Mouse (Mus musculus): ENCODE results near the gene Fchsd2. TPM values are rescaled to one million over a fixed set of nuclear protein-coding genes. Genes with fewer than 3 reads are reported as not detected.

Fchsd2 gene
- polyA plus RNA-seq, 3 experiments from 2014 or later: 29.3 to 53.7 (median 41.9) TPM

DNA sequence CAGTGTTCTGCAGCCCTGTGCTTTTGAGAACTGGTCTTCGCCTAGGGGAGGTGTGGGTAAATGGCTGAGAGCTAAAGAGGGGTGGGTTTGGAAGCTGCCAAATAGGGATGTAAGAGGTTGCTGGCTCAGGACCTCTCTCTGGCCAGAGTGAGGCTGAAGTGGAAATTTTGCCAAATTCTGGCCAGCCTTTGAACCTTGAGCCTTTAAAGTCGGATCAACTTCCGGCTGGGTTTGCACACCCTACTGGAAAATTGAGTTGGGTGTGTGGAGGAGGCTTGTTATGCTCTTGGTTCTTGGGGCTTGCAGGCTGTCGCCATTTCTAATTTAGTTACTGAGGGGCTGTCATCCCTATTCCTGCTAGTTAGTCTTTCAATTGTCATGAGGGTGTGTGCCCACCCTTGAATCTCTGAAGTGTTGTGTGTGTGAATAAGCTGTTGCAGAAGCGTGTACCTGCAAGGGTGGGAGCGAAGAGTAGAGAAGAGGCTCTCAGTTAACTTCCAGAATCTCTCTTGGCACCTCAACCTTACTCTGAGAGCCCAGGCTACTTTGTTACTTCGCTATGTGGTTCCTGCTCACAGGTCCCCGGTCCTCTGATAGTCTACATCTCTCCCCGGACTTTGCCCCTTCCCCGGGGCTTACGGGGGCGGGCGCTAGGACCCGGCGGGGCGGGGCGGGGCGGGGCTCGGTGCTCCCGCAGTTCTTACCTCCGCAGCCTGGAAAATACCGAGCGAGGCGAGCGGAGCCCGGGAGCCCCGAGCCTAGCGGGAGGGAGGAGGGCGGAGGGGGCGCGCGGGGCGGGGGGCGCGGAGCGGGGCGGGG is 227.9 kb downstream of the Fchsd2 start:
- ATAC-seq: peak; percentile 59

DNA sequence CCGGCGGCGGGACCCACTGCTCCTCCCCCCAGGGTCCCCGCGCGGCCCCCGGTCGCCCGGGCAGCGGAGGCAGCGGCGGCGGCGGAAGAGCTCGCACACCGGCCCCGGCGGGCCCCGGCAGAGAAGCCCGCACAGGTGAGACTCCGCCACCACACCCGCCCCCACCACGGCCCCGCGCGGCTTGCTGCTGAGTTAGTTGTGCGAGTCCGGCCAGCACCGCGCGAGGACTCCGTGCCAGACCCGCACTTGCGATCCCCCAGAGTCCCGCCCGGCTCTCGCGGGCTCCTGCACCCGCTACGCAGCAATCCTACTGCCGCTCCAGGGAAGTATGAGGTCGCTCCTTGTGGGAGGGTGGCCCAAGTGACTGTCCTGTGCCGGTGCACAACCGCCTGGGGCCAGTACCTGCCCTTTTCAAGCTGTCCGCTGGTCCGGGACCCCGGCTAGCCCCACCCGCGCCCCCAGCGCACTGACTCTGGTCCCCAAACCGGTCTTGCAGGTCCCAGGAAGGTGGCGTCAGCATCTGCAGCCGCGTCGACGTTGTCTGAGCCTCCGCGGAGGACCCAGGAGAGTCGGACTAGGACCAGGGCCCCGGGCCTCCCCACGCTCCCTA is 228.7 kb downstream of the Fchsd2 start:
- peak; percentile 32 for ATAC-seq

DNA sequence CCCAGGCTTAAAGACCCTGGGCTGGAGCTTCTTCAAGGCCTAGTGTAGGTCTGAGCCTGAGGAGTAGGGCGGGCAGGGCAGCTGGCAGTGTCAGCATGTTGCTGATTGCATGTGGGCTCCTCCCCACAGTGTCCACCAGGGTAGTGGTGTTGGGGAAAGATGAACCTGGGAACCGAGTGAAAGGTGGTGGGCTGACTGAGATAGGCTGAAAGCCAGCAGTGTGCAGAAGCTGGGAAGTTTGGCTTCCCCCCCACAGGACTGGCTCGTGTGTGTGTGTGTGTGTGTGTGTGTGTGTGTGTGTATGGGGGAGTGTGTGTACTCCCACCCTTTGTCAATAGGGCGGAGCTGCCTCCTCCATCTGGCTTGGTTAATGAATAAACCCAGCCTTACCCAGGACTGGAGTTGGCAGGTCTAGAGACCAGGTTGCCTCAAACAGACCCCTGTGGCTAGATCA is 230.5 kb downstream of the Fchsd2 start:
- ATAC-seq: no peak

DNA sequence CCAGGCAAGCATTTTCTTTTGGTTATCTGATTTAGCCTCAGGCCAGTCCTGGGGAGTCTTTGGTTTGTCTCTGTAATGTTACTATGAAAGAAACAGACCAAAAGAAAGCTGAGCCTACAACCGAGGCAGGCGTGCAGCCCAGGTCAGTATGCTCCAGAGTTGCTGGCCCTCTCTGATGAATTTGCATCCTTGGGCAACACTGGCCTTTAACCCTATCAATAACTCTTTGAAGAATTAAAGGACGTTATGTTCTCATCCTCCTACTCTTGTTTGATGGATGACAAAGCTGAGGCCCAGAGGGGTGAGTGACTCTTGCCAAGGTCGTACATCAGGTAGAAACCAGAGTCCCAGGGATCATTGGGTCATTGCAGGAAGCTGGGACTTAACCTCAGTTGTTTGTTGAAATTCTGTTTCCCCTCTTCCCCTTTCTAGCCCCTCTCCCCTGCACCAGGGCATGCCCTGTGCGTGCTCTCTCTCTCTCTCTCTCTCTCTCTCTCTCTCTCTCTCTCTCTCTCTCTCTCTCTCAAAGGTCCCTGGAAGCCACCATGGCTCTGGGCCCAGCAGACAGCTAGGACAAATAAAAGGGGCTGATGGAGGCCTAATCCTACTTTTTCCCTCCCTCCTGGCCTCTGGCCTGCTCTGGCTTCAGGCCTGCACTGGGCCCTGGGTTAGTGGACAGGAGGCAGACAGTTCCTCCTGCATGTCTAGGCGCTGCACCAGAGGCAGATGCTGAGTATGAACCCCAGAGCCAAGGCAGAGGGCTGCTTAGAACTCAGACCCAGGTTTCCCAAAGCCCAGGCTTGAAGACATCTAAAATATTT is 231.7 kb downstream of the Fchsd2 start:
- ATAC-seq: no peak

DNA sequence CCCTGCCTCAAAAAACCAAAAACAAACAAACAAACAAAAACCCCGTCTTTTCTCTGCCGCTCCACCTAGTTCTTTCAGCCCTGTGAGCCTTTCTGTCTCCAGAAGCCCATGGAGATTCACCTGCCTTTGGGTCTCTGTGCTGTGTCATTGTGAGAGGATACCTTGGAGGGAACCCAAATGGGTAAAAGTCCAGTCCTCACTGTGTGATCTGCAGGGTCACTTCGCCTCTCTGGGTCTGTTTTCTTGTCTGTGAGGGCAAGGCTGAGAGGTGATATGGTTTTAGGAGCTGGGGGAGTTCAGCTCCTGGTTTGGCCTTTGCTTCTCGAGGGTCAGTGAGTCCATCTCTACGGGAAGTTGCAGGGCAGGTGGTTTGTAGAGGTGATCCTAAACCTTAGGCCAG is 233.3 kb downstream of the Fchsd2 start:
- no peak for ATAC-seq

DNA sequence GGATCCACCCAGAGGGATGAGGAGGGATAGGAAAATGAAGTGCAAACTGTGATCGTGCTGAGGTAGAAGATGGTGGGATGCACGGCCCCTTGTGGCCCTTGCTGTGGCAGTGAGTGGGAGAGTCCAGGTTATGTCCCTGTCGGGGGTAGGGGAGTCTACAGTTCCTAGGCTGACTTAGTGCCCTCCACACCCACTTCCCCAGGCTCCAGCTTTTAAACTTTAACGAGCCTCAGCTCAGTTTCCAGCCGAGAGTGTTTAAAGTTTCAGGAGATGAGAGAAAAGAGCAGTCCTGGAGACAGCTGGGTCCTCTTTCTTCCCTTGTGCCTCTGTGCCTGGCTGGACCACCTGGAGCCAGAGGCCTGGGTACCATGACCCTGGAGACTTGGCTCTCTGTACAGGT is 234.6 kb downstream of the Fchsd2 start:
- no peak for ATAC-seq

DNA sequence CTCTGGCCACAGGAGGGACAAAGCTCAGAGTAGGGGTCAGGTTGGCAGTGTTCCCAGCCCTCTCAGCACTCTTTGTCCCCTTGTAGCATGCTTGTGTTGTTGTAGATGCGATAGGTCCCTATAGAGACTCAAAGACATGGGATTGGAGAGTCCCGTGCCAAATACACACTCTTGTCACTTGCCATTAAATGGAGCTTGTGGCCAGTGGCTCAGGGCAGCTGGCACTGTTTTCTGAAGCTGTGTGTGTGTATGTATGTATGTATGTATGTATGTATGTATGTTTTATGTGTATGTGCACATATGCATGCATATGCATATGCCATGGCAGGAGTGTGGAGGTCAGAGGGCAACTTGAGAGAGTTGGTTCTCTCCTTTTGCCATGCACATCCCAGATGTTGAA is 235.1 kb downstream of the Fchsd2 start:
- no peak for ATAC-seq

DNA sequence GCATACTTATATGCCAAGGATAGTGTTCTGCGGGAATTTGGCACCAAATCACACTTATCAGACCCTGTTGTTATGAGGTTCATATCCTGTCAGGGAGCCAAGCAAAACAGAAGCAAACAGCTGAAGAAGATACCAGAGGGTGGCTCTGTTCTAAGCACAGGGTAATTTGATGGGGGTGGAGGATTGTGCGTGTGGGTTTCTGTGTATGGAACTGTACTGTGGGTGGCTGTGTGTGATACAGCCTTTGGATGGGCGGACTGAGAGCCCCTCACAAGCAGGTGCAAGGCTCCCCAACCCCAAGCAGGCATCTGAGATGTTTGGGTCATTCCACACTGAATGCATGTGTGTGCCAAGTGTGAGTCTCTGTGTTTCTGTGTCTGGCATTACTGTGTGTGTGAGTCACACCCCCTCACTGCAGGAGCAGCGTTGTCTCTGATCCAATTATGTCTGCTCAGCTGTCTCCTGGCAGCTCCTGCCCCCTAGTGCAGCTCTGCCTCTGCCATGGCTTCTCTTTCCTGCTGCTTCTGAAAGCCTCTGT is 236.0 kb downstream of the Fchsd2 start:
- ATAC-seq: no peak

DNA sequence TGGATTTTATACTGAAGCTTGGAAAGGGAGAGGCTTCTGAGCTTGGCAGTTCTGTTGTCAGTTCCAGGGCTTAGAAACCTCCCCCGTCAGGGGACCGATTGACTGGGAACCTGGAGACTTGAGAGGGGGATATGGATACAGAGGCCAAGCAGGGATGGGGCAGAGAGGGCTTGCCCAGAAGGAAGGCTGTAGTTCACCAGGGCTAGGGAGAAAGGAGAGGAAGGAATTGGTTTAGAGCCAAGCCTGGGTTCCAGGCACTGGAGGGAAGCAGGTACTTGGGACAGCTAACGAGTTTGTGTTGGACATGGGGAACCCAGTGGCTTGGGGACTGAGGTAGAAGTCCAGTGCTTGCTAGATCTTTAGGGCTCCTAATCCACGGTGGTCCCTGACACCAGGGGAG is 236.9 kb downstream of the Fchsd2 start:
- no peak for ATAC-seq

DNA sequence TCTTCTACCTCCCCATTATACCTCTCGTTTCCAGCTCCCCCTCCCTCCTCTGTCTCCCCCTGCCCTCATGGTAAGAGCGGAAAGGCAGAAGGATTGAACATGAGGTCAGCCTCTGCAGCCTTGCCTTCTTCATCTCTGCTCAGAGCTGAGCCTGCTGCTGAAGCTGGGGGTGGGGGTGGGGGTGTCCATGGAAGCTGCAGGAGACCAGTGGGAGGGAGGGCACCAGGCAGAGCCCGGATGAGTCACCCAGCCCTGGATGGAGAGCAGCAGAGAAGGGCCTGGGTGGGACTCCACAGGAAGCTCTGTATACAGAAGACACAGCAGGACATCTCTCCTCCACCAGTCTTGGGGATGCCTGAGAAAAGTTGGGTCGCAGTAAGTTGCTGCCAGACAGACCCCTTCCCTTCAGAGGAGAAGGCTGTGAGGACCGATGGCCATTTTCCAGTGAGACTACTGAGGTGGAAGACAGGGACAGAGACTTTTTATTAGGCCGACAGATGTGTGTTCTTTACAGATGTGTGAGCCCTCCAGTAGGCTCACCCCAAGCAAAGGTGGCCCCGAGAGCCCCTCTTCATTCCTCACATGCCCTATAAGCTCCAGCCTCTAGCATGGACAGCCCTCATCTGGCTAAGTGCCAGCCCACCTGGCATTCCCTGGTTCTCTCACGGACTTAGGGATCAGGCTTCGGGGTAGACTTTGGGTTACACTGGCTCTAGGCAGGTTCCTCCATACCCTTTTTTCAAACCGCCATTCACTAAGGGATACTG is 237.6 kb downstream of the Fchsd2 start:
- ATAC-seq: no peak

DNA sequence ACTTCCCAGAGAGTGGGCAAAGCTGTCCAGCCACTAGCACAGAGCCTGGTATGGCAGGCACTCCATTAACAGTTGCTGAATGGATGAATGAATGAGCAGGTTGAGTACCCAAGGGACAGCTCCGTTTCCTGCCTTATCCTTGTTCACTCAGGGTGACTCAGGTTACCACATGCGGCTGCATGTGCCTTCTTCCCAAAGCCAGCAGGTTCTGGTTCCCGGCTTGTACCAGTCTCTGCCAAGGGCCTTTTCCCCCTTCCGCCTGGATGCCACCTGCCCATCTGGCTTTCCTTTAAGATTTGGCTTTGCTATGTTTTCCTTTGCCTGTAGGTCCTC is 238.1 kb downstream of the Fchsd2 start:
- no peak for ATAC-seq

DNA sequence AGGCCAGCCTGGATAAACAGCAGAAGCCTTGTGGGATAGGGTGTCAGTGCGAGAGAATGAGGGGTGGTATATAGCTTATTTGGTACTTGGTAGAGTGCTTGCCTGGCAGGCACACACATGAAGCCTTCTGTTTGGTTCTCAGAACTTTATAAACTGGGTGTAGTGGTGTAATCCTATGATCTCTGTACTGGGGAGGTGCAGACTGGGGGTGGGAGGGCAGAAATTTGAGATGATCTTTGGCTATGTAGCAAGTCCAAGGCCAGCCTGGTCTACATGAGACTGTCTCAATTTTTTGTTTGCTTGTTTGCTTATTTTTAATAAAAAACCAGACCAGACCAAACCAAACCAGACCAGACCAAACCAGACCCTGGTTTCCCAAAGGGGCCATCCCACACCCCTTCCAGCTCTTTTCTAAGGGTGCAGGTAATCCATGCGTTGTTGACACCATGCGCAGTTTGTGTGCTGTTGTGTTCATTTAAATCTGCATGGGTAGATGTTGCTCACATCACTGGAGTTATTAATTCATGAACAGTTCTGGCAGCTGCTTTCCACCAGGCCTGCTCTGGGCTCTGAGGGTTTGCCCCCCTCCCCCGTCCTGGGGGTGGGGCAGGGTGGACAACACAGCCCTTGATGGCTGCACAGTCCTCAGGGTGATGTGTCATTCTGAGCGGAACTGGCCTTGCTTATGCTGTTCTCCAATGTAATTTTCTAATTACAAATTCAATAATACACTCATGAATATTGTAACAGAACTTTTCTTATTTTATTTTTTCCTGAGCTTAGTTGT is 239.6 kb downstream of the Fchsd2 start:
- ATAC-seq: no peak

Other genes with a start within 250 kb of the Fchsd2 start
- 10 to 100 TPM; 11.1 to 13.9 (median 12.3) TPM for gene Relt, start 229.4 kb upstream of the Fchsd2 start, polyA plus RNA-seq (2017; shearing (Covaris generic))
- not detected for gene Arhgef17, start 160.8 kb upstream of the Fchsd2 start, polyA plus RNA-seq (2017; shearing (Covaris generic))
- under 1 TPM in 1 of 3 experiments, not detected in 2; 0.60 TPM for gene P2ry6, start 118.2 kb upstream of the Fchsd2 start, polyA plus RNA-seq (2017; shearing (Covaris generic))
- not detected for gene P2ry2, start 80.0 kb upstream of the Fchsd2 start, polyA plus RNA-seq (2017; shearing (Covaris generic))
- gene Atg16l2, start 209.4 kb downstream of the Fchsd2 start, polyA plus RNA-seq (2017; shearing (Covaris generic)): 10 to 100 TPM; 39.3 to 53.6 (median 44.9) TPM
- gene Stard10, start 224.2 kb downstream of the Fchsd2 start, polyA plus RNA-seq (2017; shearing (Covaris generic)): 1 to 10 TPM; 1.7 to 5.6 (median 2.0) TPM